Mouse (Mus musculus): ENCODE data around the gene Isg20.

Gene Isg20

DNA sequence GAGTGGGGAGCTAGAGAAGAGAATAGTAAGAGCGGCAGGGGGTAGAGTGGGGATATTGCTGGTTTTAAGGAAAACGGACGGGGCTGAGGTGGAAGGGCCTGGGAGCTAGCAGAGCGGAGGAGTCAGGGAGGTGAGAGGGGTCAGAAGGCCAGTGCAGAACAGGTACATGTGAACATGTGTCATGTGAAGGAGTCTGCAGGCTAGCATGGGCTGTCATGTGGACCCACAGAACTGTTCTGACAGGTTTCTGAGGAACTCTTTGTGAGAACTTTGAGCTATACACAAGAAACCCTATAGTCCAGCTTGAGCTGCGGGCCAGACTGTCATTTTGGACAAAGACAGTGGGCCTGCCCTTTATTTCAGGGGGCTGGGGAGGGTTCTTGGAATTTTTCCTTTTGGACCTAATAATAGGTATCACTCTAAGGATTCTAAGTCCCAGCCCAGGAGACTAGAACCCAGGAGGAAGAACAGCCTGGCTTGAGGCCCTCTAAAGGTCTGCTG is at the start of gene Isg20:
Gene Isg20 (plus strand): TSS at position 451 of the 501 bp plus-strand sequence.
- peak; percentile 41 for DNase-seq (ENCODE audit: low read depth, low spot score)

GRCm38 (mm10) chr7:78863796-78864445 is 49.3 kb upstream of the Isg20 start:
- DNase-seq (ENCODE audit: low read depth, low spot score) = no peak

DNA sequence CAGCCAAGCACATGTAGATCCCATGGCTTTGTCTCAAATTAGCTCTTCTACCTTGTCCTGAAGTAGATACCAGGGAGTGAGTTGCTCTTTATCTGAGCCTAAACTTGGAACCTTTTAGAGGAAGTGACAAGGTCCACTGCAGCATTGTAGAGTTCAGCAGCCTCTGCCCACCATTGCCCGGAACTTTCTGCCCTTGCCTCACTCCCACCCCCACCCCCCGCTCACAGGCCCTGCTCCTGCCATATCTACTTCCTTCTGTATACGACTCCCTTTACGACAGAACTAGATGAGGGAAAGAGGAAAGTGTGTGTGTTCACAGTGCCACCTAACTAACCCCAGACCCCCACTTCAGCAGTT is 48.8 kb upstream of the Isg20 start:
- DNase-seq (ENCODE audit: low read depth, low spot score) = no peak

GRCm38 (mm10) chr7:78865212-78865949 is 47.8 kb upstream of the Isg20 start:
- DNase-seq (ENCODE audit: low read depth, low spot score) = no peak

DNA sequence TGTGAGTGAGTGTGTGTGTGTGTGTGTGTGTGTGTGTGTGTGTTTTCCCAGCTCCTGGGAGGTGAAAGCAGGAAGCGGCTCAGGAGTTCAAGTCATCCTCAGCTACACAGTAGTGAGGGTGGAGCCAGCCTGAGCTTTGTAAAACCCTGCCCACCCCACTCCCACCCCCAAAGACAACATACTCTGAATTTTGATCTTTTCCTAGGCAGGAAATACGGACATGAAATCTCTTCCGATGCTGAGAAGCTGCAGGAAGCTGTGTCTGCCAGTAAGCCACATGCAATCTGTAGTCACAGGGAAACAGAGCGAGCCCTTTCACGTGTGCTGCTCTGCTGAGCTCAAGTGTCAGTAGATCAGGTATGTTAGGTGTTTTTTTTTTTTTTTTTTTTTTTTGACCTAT is 44.5 kb upstream of the Isg20 start:
- DNase-seq (ENCODE audit: low read depth, low spot score) = no peak

GRCm38 (mm10) chr7:78872366-78872765 is 40.9 kb upstream of the Isg20 start:
- no peak for DNase-seq (ENCODE audit: low read depth, low spot score)

GRCm38 (mm10) chr7:78872831-78873230 is 40.4 kb upstream of the Isg20 start:
- no peak for DNase-seq (ENCODE audit: low read depth, low spot score)

- DNase-seq (ENCODE audit: low read depth, low spot score) = no peak
Observed at GRCm38 (mm10) chr7:78881607-78882468, 31.4 kb upstream of the Isg20 start.

DNA sequence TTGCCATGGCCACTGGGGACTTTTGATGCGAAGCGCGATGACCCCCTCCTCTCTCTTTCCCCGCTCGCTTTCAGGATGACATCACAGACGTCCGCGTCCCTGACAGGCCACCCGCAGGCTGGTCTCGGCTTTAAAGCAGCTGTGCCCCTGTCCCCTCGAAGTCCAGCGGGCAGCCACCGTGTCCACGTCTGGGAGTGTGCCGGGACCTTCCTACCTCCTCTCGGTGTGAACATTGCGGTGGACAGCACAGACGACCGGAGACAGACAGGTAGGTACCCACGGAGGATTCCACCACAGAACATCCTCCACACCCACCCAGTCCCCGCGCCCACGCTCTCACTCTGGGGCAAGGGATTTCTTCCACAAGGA is 30.8 kb upstream of the Isg20 start:
- DNase-seq (ENCODE audit: low read depth, low spot score) = no peak

DNA sequence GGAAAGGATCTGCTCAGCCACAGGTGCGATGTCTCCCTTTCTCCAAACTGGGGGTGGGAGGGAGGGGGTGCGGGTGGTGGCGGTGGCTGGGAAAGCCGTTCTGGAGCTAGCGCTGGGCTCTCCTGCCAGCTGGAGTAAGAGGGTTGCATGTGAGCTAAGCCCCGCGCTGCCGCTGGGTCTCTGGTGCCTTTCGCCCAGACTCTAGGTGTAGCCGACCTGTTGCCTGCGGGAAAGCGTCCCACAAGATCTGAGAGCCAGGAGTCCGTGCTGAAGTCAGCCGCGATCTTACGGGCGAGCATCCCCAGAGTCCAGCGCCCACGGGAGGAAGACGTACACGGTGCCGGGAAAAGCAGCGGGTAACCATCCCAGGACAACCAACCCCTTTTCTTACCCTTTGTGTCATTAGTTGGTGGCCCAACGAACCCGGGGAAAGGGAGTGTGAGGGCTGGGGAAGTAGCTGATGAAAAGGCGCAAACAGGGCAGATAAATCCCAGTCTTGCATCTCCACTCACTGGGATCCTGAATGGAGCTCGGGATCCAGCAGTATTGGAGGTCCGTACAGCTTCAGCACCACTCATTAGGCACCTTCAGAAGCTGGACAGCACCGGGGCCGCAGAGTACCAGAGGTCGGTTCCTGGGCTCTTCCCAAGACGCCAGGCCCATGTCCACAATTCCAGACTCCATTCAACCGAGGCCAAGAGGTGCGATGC is 30.1 kb upstream of the Isg20 start:
- no peak for DNase-seq (ENCODE audit: low read depth, low spot score)

DNA sequence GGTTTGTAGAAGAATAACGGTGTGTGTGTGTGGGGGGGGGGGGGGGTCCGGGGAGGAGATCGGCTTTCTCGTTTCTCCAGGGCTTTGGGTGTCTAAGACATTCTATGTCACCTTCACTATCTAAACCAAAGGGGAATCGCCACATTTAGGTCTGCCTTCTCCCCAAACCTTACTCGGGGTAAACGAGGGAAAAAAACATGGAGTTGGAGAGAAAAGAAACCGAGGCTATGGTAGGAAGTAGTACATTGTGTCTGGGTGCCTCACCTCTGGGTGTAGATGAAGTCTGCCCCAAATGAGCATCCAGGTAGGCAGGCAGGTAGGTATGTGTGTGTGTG is 29.5 kb upstream of the Isg20 start:
- no peak for DNase-seq (ENCODE audit: low read depth, low spot score)

- DNase-seq (ENCODE audit: low read depth, low spot score) = no peak
Observed at GRCm38 (mm10) chr7:78884139-78884538, 29.1 kb upstream of the Isg20 start.

DNA sequence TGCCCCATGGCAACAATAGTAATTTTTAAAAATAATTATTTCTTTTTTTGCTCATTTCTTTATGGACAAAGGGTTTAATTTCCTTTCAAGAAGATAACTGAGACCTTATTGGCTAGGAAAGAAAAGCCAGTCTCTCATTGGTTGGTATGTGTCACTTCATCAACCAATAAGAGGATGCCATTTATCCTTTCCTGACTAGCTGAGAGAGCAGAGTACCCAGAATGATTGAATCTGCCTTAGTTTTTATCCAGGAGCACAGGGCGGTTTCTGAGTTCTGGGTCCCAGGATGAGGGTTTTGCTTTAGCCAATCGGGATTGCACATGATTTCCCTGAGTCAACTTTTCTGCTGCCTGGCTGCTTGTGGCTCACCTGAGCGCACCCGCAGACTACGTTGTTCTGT is 27.8 kb upstream of the Isg20 start:
- no peak for DNase-seq (ENCODE audit: low read depth, low spot score)

GRCm38 (mm10) chr7:78886496-78886895 is 26.7 kb upstream of the Isg20 start:
- no peak for DNase-seq (ENCODE audit: low read depth, low spot score)

GRCm38 (mm10) chr7:78887431-78887842 is 25.8 kb upstream of the Isg20 start:
- DNase-seq (ENCODE audit: low read depth, low spot score) = no peak

GRCm38 (mm10) chr7:78890641-78891040 is 22.6 kb upstream of the Isg20 start:
- peak; percentile 80 for DNase-seq (ENCODE audit: low read depth, low spot score)

DNA sequence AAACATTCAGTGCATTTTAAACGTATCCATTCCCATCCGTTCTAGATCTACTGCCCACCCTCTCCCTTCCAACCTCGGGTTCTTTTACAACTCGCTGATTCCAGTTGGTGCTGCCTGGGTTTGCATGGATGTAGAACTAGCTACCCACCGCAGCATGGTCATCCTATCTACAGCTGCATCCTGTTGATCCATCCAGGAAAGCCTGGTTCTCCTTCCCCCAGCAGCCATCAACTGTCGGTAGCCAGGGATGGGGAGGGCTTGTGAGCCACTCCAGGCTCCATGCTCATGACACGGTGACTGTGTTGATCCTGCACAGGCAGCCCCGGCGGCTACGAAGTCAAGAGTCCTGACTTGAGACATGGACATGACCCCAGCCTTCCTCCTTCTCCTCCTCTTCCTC is 19.3 kb upstream of the Isg20 start:
- no peak for DNase-seq (ENCODE audit: low read depth, low spot score)

DNA sequence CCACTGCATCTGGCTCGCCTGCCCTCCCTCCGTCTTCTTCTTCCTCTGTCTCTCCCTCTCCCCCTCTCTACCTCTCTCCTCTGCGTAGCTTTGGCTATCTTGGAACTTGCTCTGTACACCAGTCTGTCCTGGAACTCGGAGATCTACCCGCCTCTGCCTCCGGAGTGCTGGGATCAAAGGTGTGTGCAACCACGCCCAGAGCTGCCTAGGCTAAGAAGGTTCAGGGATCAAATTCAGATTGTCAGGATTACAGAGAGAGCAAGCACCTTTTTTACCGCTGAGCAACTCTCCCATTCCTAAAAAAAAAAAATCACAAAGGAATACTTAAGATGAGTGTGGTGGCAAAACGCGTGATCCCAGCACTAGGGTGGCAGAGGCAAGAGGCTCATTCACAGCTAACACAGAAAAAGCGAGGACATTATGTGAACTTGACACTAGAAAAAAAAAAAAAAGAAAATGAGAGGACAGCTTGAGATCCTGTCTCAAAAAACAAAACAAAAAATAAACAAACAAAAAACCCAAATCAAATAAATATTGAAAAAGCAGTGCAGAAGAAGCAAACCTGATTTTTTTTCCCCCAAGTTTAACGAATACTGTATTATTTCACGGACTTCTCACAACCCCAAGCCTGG is 18.1 kb upstream of the Isg20 start:
- no peak for DNase-seq (ENCODE audit: low read depth, low spot score)

DNA sequence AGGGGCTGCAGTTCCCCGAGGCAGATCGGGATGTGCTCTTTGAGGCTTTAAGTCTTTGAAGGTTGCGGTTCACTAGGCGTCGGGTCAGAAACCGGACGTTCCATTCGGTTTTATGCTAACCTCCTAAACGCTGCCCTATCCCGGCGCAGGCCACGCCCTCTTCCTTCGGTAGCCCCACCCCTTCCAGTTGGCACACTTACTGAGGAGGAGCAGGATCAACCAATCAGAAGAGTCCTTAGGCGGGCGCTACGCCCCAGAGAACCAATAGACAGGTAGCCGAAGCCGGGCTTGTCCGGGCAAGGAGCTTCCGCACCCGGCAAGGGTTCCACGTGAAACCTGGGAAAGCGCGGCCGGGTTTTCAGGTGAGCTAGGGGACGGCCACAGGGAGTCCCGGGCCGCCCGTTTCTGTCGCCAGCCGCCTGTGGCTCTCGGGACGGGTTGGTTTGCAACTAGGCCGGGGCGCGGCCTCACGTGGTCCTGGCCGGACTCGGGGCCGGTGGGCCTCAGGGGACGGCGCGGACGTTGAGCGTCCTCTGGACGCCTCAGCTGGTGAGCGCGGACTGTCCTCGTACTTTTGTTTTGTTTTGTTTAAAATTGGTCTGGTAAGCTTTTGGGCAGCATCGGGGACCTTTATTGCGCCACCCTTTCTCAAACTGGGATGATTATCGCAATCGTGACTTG is 17.4 kb upstream of the Isg20 start, which contains the start of gene Aen:
Gene Aen (plus strand): TSS at position 202 of the 681 bp plus-strand sequence.
- peak; percentile 99 for DNase-seq (ENCODE audit: low read depth, low spot score)

DNA sequence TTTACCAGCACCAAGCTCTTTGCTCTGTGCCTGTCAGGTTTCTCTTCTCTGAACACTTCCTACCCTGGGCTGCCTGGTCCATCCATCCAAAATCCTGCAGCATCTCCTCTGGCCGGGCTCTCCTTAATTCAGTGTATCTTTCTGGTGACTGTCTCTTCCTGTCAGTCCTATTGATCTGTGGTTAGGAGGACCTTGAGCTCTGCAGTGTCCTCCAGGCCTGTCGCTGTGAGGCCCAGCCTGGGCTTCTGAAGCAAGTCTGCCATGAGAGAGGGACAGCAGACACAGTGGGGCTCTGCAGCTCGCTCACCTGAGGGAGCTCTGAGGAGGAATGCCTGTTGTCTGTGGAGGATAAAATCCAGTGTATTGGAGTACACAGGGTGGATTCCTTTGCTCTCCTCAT is 15.7 kb upstream of the Isg20 start:
- DNase-seq (ENCODE audit: low read depth, low spot score) = no peak
